Mouse (Mus musculus) left cerebral cortex, postnatal 36 days (tissue): Measurements from ENCODE around the gene Glud1. TPM values are rescaled to one million over a fixed set of nuclear protein-coding genes. Genes with fewer than 3 reads are reported as not detected.
"Not testable (repeated sequence)": the region's sequence is repeated elsewhere in the genome, so short reads cannot be mapped to it uniquely, and the experiment has no call there.

Experiments used
- DNase-seq, 2 experiments: peaks; one replicate each; pipeline ENCODE4 v3.0.0; 2021 to 2022; ENCODE audit warnings: low spot score in 2 of 2, mixed read lengths in 1 of 2
- intact Hi-C: fragments of 180-260 bp; cut with DNase I; formaldehyde crosslinking; loops from one replicate; pipeline ENCODE4 v1.15.1; 2025
- total RNA-seq, 2 experiments: library from RNA; stranded (reverse); gene quantifications; 2 replicates each; pipeline ENCODE4 v1.2.3; 2021

Glud1 gene
- total RNA-seq, 2 experiments from 2014 or later, result 245 to 282 TPM

DNA sequence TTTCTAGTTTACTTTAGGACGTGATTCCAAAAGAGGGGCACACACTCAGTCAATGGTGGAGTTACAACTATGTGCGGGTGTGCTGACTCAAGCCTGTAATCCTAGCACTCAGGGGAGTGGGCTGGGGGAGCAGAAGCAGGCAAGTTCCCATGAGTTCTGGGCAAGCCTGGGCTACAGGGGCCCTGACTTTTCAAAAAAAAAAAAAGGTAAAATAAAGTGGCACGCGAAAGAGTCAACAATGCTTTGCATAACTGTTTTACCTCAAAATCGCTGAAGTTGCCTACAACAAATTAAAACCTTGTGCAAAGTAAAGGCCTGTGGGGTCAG, 657 bp upstream of the Glud1 start:
- intact Hi-C loops, result loop anchor here (5.0 kb wide), 1 partner anchor 38 kb away; no protein-coding TSS in a partner anchor
- peak in 1 of 2 experiments; percentile 14 for DNase-seq

DNA sequence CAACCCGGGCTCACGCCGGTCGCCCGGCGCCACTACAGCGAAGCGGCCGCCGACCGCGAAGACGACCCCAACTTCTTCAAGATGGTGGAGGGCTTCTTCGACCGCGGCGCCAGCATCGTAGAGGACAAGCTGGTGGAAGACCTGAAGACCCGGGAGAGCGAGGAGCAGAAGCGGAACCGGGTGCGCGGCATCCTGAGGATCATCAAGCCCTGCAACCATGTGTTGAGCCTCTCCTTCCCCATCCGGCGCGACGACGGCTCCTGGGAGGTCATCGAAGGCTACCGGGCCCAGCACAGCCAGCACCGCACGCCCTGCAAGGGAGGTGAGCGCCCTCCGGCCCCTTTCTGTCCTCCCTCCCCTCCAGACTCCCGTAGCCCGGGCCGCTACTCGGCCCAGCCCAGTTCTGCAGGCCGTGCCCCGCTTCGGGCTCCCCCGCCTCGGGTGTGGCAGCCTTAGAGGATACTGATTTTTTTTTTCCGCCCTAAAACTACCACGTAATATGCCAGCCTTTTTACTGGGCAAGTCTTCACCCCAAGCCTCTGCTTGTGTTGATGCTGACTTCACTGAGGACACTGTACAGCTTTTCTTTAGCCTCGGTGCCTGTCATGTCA, 599 bp downstream of the Glud1 start:
- DNase-seq, result no peak
- intact Hi-C loops, result loop anchor here (5.0 kb wide), 1 partner anchor 39 kb away; no protein-coding TSS in a partner anchor

DNA sequence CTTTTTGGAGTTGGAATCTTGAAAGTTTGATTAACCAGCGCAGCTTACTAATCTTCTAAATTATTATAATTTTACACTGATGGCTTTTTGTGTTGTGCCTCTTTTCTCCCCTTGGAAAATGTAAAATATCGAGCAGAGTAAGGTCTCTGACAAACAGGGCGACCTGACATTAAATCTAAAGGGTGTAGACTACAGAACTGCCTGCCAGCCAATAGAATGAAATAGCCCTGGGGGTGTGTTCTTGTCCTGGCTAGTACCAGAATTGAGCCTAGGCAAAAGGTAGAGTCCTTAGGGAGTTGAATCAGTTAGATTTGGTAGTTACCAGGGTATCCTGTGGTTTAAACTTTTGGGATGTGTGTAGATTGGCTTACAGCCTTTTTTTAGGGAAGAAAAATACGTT, 1.2 kb downstream of the Glud1 start:
- intact Hi-C loops, result loop anchor here (5.0 kb wide), 1 partner anchor 39 kb away; no protein-coding TSS in a partner anchor
- DNase-seq, result no peak

DNA sequence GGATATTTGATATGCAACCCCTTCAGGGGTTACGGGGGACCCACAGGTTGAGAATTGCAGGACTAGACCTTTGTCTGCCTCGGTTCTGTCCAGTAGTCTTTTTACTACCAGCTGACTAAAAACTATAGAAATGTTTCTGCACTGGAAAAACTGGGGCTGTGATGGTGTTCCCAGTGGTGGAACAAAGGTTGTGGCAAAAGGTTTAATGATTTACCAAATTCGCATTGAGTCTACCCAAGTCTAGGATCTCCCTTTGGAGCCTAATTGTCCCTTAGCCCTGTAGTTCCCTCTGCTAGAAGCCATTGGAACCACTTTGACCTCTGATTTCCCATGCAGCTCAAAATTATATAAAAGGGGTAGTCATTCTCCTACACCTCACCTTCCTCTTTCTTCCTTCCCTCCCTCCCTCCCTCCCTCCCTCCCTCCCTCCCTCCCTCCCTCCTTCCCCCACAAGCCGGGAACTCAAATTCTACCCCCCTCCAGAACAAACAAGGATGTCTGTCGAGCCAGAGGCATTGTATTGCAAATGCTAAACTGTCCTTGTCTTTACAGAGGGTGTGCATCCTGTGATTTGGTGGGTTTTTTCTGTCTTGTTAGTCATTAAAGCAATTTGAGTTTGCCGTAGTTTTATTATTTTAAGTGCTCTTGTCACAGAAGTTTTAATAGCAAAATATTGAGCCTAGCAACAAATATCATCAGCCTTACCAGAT, 2.0 kb downstream of the Glud1 start:
- no peak for DNase-seq
- intact Hi-C loops, result loop anchor here (5.0 kb wide), 1 partner anchor 40 kb away; no protein-coding TSS in a partner anchor

DNA sequence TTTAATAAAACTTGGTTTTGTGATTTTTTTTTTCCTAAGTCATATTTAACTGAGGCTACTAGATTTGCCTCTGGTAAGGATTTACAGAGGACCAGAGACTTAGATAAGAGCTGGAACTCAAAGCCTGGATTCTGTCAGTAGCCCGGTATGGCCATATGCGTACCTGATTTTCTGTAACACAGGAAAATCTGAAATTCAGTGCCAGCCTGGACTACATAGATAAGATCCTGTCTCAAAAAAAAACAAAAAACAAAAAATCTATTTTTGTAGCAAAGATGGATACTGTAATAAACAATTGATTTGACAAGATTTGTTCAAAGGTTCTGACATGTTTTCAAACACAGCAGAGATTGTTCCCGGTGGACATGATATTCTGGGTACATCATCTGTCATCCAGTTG, 3.1 kb downstream of the Glud1 start:
- no peak for DNase-seq
- intact Hi-C loops, result loop anchor here (5.0 kb wide), 1 partner anchor 41 kb away; no protein-coding TSS in a partner anchor

DNA sequence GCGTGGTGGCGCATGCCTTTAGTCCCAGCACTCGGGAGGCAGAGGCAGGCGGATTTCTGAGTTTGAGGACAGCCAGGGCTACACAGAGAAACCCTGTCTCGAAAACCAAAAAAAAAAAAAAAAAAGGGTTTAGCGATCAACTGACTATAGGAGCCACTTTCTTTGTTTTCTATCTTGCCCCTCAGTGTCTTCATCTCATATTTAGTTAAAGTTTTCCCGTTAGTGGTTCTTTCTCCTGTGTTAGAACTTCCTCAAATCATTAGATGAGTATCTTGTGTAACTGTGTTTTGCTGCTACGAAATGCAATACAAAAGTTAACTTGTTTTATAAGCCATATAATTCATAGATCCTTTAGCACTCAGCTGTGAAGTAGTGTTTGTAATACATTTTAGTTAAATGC, 3.9 kb downstream of the Glud1 start:
- DNase-seq, result not testable (repeated sequence)
- intact Hi-C loops, result loop anchor here (5.0 kb wide), 1 partner anchor 42 kb away; no protein-coding TSS in a partner anchor

DNA sequence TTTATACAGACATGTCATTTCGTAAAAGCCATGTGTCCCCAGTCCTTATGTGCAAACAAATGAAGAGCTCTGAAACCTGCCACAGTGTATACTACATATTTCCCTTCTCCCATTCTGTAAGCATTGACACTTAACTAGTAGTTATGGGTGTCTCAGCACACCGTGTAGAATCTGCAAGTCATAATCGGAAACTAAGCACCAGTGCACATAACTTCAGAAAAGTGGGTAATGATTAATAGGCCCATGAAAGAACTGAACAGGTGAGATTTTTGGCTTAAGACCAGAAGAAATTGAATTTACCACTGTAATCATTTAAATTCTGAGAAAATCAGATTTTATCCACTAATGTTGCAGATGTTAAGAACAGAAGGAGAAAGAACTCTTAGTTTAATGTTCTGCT, 4.3 kb downstream of the Glud1 start:
- no peak for DNase-seq
- intact Hi-C loops, result loop anchor here (5.0 kb wide), 1 partner anchor 42 kb away; no protein-coding TSS in a partner anchor

DNA sequence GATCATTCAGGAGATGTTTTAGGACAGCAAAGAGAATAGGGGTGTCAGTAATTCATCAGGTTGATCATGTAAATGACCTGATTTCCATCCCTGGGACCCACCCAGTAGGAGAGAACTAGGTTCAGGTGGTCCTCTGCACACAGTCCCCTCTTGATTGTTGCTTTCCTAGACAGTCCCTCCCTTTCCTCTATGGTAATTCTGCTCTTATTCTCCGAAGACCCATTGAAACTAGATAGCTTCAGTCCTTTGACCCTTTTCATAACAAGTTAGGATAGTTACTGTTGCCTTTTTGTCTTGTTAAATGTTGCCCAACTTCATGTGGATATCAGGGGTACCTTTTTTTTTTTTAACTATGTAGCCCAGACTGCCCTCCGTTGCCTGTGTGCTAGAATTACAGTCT, 5.8 kb downstream of the Glud1 start:
- DNase-seq, result no peak
- intact Hi-C loops, result no loop called here

DNA sequence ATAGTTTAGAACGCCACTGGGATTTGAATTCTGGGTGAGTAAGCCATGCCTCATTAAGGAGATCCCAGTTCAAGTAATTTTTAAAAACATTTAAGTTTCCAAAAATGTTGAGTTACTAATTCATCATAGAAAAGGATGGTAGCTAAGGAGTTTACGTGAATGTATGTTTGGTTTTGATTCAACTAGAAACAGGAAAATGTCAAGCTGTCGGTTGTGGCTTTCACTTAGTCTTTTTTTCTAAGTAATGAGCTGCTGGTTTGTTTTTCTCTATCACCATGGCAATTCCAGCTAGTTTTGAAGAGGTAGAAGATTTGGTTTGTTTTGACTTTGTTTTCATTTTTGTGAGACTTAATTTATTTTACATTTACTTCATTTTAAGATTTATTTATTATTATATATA, 6.9 kb downstream of the Glud1 start:
- intact Hi-C loops, result no loop called here
- no peak for DNase-seq

DNA sequence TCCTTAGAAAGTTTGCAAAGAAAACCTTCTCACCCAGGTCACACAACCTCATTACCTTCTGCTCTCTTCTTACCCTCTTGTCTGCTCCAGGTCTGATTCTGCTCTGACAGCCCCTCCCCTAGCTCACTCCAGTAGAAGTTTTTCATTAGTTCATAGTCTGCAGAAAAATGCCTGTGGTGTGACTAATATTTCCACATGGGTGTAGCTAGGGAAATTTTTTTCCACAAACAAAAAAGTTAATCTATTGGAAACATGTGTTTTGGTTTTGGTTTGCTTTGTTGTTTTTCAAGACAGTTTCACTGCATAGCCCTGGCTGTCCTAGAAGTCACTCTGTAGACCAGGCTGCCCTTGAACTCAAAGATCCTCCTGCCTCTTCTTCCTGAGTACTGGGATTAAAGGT, 7.6 kb downstream of the Glud1 start:
- DNase-seq, result no peak
- intact Hi-C loops, result no loop called here

DNA sequence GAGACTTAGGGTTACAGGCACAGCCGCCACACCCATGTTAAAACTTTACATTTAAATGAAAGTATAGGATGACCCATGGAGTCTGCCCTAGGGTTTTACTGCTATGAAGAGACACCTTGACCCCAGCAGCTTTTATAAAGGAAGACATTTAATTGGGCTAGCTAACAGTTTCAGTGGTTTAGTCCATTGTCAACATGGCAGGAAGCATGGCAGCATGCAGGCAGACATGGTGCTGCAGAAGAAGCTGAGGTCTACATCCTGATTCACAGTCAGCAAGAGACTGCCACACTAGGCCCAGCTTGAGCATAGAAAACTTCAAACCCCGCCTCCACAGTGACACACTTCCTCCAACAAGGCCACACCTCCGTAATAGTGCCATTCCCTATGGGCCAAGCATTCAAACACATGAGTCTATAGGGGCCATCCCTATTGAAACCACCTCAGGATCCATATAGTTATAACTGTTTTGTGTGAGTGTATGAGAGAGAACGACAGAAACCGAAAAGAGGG, 13.1 kb downstream of the Glud1 start:
- intact Hi-C loops, result no loop called here
- DNase-seq, result no peak

DNA sequence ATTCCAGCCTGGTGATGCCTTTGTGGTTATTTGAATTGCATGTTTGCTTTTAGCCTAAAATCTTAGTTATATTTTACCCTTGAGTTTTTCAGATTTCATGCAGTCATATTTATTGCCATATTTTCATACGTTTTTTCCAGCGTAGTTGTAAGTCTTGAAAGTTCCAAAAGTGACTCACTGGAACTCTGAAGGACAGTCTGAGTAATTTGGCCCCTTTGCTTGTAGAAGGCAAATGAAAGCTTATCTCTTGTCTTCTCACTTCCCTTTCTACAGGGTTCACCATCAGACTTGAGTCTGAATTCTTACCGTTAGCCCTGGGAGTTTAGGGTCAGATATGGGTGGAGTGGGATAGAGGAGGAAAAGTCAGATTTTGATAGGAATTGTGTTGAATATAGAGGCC, 16.1 kb downstream of the Glud1 start:
- intact Hi-C loops, result no loop called here
- no peak for DNase-seq

DNA sequence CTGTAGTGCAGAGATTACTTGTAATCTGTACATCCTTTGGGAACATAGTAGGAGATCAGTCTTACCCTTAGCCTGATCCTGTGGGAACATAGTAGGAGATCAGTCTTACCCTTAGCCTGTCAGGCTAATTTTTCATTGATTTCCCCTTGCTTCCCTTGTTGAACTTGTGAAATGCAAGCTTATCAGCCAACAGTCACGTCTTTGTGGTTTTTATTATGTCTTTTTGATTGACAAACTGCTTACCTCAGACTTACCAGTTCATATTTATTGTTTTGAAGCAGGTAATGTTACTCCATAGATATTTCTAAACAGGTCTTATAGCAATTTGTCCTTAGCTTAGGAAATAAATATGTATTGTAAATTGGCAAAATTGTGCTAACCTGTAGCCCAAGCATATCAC, 17.1 kb downstream of the Glud1 start:
- DNase-seq, result no peak
- intact Hi-C loops, result no loop called here

DNA sequence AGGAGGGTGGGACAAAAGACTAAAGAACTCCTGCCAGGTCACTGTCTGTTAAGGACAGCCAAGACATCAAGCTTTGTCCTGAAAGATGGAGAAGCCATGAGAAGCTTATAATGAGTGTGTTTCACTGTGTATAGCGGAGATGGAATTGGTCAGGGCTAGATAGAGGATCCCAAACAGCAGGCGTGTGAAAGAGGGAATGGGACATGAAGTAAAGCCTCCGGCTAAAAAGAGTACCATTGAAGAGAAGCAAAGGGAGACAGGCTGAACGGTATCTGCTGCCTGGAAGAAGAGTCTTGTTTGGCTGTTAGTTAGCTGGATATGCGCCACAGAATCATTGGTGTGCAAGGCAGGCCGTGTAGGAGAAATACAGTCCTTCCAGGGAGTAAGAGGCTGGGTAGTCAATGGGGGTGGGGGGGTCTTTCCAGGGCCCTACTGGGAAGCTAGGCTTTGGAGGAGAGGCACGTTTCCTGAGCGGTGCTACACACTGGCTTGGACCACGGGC, 20.2 kb downstream of the Glud1 start:
- no peak for DNase-seq
- intact Hi-C loops, result no loop called here

DNA sequence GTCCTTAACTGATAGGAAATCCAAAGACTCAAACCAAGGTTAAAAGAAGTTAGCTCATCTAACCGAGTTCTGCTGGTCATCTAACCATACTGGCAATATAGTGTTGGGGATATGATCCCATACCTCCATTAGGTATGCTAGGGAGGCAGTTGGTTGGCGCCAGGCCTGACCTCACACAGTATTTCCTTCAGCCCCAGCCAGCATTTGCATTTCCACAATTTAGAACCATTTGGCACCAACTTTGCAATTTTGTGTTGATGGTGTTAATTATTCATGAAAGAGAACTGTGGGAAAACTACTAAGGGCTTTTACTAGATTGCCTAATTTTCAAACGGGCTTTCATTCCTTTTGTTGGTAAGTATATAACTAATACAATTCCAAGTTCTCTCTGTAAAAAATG, 21.4 kb downstream of the Glud1 start:
- intact Hi-C loops, result no loop called here
- no peak for DNase-seq

DNA sequence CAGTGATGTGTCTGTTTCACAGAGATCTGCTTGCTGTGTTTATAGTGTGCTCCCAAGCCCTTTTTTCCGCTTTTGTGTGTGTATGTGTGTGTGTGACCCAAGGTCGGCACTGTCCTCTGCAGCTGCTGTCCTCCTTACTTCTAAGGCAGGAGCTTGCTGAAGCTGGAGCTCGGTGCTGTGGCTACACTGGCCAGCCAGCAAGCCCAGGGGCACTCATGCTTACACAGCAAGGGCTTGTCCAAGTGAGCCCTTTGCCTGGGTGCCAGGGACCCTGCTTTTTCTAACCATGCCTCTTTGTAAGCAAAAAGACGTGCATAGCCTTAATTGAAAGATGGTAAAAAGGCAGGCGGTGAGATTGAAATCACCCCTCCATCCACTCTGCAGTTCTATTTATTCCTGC, 21.9 kb downstream of the Glud1 start:
- peak; percentile 20 to 25 for DNase-seq
- intact Hi-C loops, result no loop called here

DNA sequence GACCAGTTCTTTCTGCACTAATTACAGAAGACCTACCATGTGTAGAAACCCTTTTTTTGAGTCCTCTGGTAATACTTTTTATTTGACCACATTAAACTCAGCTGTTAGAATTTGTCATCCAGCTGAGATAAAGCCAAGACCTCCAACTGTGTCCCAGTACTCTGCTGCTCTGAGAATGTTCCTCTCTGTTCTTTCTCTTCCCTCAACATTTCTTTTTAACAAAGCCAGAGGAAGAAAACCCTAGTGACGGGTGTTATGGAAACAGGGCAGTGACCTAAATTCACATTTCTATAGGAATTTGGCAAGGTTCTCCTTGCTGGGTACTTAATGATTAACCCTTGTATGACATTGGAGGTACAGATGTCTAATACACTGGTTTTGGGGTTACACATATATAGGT, 28.9 kb downstream of the Glud1 start:
- intact Hi-C loops, result no loop called here
- no peak for DNase-seq

DNA sequence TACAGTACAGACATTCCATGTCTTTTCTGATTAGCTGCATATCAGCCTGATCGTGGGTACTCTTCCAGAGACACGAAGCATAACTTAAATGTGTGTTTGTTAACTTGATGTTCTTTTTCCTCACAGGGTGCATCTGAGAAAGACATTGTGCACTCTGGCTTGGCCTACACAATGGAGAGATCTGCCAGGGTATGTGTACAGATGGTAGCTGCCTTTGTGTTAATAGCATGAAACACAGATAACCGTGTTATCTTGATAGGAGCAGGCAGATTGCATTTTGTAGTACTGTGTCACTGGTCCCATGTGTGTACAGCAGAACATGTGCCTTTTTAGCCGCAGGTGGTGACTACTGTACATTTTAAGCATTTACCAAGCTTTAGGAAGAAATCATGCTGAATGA, 31.5 kb downstream of the Glud1 start:
- DNase-seq, result no peak
- intact Hi-C loops, result no loop called here

DNA sequence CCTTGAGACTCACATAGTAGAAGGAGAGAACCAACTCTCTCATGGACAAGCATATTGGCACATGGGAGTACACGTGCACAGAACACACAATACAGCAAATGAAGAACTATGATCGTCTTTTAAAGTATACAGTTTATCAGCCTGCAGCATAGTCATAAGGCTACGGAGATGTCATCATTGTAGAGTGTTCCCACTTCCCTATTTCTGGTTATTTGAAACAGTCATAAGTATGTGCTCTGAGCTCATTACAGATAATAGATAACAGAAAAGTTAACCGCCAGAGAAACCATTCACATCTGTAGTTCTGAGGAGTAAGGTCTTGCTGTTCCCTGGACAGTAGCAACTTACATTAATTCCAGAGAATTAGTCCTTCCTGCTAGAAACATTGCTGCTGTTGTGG, 32.6 kb downstream of the Glud1 start:
- intact Hi-C loops, result no loop called here
- DNase-seq, result no peak

DNA sequence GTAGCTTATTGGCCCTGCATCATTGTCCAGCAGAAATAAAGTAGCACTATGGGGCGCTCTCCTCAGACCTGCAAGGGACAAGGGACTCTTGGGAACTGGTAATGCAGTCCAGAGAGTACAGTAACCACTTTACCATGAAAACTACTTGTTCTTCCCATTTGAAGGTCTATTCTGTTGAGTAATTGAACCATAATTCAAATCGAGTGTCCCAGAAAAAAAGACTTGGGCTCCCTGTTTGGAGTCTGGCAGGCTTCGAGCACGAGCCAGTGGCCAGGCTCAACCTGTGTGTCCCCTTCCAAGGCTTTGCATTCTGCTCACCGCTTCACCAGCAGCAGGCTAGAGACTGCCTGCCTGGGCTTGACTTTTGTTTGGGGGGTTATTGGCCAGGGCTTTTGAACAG, 33.8 kb downstream of the Glud1 start:
- intact Hi-C loops, result no loop called here
- DNase-seq, result no peak
